Mouse (Mus musculus): ENCODE data around the gene Vav2.

Vav2 gene

DNA sequence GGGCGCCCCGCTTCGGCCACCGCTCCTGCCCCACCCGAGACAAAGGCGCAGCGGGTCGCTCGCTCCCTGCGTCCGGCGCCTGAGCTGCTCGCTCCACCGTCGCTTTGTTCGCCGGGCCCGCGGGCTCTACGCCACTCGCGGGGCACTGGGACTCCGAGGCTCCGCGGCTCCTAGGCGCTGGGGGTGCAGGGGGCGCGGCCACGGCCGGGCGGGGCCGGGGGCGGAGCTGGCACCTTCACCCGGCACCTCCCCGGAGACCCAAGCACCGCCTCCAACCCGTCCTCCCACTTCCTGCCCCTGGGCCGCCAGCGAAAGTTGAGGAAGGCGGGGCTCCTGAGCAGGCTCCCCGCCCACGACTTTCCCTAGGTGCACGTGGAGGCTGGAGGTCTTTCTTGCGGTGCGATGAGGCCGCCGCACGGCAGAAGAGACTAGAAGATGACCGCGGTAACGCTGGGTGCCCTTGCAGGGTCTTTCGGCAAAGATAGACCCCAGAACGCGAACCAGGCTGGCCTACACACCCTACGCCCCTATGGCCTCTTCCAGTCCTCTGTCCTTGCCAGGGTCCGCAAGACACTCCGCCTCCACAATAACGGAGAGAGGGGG, at the start of gene Vav2:
TSS of gene Vav2 (minus strand) at position 179 of the 603 bp plus-strand sequence.
- DNase-seq (ENCODE audit: extremely low spot score, low spot score) = peak; percentile 93

DNA sequence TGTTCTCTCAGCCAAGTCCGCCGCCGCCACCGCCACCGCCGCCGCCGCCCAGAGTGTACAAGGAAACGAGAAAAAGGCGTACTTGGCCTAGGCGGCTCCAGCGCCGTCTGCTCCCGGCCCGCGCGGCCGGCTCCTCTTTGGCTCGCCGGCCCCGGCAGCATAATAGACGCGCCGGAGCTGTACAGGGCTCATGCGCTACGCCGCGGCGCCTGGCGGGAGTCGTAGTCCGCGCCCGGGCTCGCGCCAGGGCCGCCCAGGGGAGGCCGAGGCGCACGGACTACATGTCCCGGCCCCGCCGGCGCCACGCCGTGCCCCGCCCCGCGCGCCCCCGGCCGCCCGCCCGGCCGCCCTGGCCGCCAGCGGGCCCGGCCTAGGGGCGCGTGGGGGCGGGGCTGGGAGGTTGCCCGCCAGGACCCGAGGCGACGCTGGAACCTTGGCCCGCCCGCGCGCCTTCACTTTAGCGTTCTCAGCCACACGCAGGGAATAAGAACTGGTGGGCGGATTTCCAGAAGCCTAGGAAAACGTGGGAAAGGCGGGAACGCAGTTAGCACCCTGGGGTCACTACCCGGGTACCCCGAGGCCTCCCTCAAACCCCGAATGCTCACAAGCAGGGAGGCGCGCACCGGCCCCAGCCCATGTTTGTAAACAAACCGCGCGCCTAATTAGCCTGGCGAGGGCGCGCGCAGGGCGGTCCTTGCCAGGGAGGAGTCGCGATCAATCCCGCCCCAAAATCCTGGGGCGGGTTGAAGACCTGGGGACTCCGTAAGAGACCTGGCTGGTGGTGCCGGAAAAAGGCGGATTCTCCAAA, 48.9 kb upstream of the Vav2 start:
- peak; percentile 87 for DNase-seq (ENCODE audit: extremely low spot score, low spot score)

DNA sequence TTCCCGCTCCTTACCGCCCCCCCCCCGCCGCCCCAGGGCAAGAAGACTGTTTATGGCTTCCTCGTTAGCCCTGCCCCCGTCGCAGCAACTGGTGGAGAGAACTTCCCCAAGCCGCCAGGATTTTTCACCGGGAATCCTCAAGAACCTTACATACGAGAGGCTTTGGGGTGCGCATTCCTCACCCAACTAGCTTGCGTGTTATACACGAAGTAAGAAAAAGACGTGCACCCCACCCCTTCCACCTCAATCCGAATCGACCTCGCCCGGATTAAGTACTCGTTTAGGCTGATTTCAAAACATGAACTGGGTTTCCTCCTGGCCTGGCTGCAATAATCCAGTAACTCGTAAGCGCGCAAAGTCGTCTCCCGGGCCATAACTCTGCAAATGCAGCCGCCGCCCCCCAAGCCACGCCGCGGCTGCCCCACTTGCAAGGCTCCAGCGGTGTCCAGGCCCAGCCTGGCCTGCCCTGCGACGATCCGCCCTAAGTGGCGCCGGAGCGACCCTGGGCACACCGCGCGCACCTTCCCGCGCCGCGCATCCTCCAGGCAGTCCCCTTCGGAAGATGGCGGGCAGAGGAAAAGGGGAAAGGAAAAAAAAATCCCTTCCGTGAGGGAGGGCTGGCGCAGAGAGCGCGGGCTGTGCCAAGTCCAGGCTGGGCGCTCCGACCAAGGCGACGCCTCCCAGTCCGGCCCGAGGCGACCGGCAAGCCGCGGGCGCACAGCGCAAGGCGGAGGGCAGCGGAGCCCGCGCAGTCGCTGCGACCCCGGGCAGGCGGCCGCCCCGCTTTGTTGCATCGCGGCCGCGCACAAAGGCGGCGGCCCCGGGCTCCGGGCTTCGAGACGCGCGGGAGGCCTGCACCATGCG, 48.0 kb upstream of the Vav2 start:
- no peak for DNase-seq (ENCODE audit: extremely low spot score, low spot score)

DNA sequence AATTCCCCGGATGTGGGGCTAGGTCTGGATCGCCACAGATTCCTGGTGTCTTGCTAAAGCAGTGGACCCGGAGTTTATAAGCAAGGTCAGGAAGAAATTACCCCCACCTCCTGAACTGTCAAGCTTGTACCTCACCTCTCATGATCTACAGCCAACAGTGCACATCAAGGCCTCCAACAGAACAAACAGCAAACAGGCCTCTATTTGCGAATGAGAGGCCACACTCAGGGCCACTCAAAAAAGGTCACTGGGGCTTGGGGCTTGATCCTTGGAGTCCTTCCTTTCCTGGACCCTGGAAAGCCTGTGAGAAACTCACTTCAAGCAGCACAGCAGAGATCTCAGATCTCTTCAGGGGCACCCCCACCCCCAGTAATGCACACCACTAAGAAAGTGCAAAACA, 47.1 kb upstream of the Vav2 start:
- no peak for DNase-seq (ENCODE audit: extremely low spot score, low spot score)

DNA sequence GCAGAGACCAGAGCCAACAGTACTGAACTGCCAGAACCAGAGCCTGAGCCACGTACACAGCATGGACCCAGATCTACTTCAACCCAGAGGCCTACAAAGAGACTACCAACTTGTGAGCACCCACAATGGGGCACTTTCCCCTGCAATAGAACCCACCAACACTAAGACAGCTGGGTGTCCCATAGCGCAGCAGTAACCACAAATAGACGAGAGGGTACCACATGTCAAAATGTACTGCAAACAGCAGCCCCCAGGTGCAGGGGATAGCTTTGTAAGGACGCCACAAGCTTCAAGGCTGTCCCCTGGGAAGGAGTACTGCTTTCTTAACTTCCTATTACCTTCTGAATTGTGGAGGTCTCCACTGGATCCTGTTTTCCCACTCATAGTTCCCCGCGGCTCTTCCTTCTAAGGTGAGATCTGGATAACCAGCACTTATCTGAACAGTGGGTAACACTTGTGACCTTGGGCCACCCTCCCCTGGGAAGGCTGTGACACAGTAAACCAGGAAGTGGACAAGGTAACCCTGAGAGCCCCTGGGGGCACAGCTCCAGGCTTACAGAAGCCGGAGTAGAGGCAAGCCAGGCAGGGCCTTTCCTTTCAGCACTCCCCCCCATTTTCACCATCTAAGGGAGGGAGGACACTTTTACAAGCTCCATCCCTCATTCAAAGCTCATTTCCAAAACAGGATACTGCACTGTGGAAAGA, 46.4 kb upstream of the Vav2 start:
- DNase-seq (ENCODE audit: extremely low spot score, low spot score) = no peak

DNA sequence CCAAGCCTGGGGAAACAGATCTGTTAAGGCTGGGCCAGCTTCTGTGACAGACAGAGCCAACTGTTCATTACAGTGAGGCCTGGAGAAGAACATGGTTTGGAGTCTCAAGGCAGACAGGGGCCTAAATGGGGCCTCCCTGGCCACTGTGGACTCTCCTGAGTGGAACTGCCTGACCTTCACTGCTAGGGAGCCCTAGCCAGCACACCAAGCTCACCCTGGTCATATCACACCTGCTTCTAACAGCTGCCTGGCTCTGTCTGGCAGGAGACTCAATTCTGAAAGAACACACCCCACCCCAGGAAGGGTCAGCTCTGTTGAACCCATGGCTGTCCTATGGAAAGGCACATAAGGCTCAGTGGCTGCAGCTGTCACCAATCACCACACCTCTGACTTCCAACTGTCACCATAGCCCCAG, 44.3 kb upstream of the Vav2 start:
- no peak for DNase-seq (ENCODE audit: extremely low spot score, low spot score)

DNA sequence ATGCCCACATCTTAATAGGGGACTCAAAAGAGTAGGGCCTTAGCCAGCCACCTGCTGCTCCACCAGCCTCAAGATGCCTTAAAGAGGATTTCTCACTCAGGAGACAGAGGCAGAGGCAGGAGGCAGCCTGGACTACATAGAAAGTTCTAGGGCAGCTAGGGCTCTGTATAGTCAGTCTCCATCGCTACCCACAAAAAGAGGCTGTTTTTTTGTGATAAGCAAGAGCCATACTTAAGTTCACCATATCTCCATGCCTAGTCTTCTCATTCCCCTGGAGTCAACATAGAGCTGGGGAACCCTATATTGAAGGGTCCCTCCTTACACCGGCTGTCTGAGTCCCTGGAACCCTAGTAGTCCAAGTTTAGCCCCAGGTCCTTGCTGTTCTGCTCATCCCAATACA, 43.7 kb upstream of the Vav2 start:
- no peak for DNase-seq (ENCODE audit: extremely low spot score, low spot score)

DNA sequence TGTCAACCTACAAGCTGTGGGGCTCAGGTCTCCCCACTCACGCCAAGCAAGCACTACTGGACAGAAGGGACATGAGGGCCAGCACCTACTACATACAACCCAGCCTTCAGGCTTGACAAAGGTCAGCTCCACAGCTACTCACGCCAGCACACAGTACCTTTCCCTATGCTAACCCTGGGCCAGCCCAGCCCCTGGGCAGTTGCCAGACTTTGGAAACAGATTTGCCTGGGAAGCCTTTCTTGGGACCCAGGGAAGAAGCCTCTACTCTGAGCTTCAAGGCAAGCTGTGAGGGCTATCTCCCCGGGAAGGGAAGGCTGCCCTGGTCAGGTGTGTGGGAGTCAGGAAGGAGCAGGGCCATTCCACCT, 43.1 kb upstream of the Vav2 start:
- no peak for DNase-seq (ENCODE audit: extremely low spot score, low spot score)

DNA sequence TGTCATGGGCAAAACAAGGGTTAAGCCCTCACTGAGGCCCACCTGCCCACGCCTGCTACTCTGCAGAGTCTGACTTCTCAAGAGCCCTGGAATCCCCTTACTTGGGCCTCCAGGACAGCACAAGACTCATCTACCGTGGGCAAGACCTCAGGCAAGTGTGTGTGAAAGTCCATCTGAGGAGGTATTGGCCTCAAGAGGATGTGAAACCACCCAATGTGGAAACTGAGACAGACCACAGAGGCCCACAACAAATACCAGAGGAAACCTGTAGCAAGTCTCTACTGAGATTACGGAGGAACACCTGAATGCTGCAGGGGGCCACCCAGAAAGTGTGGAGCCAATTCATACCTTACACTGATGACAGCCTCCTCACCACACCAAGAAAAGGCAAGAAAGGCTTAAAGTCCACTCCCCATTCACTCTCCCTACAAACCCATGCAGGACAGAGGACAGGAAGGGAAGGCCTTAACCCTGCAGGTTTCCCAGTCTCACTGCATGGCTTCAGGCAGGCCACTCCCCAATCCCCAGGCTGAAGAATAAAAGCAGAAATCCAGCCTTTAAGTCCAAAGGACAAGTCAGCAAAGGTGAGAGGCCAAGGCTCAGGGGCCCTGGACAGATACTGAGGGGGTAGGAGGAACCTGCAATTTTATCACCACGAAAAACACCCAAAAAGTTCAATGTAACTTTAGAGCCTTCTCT, 42.6 kb upstream of the Vav2 start:
- no peak for DNase-seq (ENCODE audit: extremely low spot score, low spot score)

DNA sequence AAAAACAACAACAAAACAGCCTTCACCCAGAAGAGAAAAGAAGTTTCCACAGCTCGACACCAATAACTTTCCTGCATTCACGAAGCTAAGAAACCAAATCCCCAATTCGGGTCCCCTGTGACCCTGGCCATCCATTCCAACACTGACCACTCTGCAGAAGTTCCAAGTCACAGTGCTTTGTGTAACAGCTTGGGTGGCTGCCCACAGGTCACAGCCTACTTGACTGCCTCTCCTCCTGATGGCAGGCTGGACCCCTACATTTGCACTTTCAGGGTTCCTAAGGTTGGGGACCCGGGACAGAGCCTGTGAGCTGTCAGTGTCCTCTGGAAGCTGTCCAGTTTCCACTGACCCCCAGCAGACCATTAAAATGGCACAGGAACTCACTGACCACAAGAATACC, 36.1 kb upstream of the Vav2 start:
- DNase-seq (ENCODE audit: extremely low spot score, low spot score) = no peak

DNA sequence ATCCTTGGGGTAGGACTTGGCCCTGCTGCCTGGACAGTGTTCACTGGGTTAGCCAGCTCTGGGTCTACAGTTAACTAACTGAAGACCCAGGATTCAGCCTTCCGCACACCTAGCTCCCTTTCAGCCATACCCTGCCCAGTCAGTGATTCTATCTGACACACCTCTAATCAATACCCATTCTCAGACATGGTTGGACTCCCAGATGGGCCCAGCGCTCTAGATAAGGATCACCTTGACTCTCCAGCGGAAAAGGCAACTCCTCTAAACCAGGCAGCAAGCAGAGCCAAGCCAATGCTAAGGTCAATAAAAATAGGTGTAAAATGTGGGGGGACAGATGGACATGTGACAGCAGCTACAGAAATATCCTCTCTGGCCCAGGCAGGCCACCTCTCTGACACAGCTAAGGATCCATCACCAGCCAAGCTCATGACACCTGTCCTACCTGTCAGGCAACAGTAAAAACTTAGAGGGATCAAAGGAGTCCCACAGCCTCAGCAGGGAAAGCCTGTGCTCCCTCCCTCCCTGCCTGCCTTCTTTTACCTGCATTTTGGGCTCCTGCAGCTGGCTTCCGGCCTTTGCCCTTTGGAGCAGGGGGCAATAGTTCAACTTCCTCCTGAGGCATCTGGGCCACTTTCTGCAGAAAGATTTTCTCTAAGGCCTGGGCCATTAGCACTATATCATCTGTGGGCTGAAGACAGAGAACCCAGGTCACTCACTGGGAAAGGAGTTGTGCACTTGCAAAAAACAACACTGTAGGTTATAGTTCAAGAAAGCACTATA, 35.2 kb upstream of the Vav2 start:
- DNase-seq (ENCODE audit: extremely low spot score, low spot score) = no peak

DNA sequence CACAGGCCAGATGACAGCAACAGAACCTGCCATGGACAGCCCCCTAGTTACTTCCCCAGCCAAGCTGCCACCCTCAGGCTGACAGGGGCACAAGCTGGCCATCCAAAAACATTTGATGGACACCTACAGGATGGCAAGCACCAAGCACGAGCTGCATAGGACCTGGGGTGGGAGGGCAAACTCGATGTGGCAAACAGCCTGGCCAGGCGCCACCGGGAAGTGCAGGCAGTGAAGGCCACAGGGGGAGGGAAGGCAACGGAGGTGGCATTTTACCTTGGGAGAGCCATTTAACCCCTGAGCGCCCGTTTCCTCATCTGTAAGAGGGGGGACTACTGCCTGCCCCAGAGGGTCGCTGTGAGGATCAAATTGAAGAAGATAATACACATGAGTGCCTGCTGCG, 33.8 kb upstream of the Vav2 start:
- no peak for DNase-seq (ENCODE audit: extremely low spot score, low spot score)

DNA sequence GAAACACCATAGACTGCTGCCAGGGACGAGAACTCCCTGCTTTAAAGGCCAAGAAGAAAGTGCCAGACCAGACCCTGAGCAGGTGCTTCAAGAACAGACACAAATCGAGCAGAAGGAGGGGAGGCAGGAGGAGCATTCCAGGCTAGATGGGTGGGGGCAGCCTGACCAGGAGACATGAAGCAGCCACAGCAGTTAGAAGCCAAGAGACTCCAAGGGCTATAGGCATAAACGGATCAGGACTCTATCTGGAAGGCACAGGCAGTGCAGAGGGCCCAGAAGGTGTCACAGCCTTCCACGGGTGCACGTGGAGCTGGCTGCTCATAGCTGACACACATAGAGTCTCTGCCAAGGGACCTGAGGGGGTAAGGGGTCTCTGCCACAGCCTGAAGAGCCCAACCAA, 33.3 kb upstream of the Vav2 start:
- no peak for DNase-seq (ENCODE audit: extremely low spot score, low spot score)

DNA sequence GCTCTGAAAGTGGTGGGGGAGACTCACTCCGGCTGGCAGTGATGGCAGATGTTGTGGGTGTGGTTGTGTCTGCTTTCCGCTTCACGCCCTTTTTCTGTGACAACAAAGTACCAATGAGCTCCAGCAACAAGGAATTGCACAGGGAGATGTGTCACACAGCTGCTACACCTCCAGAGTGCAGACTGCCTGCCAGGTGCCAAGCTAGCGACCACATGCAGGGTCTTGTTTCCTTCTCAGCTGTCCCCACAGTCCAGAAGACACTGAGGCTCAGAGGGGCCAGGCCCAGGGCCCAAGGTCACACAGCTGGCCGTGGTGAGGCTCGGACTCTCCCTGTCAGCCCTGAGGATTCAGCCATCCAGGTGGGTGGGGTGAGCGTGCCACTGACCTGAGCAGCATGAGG, 32.9 kb upstream of the Vav2 start:
- no peak for DNase-seq (ENCODE audit: extremely low spot score, low spot score)

DNA sequence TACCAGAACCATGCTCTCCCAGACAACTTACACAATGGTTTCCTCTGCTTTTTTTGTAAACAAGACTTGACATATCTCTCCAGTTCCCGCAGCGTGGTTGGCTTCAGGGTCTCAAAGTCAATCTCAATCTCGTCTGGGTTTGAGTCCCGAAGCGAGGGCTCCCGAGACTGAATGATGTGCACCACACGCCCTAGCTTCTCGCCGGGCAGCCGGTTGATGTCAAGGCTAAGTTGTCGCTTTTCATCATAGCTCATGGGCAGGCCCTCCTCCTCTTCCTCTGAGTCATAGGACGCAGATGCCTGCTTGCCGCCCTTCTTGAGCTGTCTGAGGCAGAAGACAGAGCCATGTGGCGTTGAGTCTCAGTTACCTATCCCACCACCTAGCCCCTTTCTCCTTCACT, 23.4 kb upstream of the Vav2 start:
- no peak for DNase-seq (ENCODE audit: extremely low spot score, low spot score)

DNA sequence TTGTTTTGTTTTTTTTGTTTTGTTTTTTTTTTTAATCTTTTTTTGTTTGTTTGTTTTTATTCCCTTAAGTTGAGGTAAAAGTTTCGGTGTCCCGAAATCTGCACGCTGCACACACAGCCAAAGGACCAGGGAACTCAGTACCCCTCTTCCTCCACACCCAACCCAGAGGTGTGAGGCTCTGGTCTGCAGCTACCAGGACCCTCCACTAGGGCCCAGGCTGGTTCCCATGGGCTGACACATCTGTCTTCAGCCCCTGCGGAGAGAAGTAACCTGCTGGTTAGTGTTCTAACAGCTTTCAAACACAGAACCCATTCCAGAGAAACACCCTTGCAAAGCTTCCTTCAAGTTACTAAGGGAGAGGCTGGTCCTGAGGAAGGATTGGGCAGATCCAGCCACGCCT, 20.9 kb upstream of the Vav2 start:
- DNase-seq (ENCODE audit: extremely low spot score, low spot score) = no peak

DNA sequence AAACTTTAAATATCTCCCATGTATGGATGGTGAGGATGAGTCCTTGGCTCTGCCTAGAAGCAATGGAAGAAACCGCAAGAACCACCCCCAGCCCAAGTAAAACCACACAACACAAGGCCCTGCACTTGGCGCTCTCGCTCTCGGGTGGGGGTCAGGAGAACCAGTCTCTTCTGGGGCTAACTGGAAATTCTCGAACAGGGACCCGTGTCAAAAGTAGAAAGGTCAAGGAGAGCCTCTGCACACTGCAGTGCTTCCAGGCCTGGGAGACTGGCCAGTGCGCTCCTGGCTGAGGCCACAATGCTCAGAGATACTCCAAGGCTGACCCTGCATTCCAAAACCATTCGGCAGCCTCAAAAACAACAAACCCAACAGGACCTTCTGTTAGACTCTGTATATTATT, 20.0 kb upstream of the Vav2 start:
- DNase-seq (ENCODE audit: extremely low spot score, low spot score) = no peak

DNA sequence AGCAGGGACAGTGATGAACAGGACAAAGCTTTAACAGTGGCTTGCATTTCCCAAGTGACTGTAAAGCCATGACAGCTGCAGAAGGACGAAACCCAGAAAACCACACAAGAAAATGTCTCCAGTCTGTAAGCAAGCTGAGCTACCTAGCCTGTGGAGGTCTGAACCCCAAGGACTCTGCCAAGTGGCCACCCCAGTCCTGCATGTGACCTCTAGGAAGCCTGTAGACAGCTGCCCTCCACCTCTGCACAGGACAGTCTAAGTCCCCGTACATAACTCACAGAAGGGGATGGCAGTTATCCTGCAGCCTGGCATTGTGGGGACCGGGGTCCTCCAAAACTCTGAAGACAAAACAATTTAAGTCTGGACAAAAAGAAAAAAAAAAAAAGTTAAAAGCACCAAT, 19.1 kb upstream of the Vav2 start:
- DNase-seq (ENCODE audit: extremely low spot score, low spot score) = no peak

DNA sequence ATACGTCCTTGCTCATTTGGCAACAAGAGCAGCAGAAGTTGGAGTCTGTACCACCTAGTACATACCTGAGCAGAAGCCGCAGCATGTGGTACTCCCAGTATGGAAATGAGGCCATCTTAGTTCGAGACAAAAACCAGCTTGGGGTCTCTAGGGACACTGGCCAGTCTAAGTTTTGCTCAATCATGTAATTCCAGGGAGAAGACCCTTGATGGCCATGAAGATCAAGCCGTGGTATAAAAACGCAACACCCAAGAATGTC, 16.5 kb upstream of the Vav2 start:
- DNase-seq (ENCODE audit: extremely low spot score, low spot score) = no peak

DNA sequence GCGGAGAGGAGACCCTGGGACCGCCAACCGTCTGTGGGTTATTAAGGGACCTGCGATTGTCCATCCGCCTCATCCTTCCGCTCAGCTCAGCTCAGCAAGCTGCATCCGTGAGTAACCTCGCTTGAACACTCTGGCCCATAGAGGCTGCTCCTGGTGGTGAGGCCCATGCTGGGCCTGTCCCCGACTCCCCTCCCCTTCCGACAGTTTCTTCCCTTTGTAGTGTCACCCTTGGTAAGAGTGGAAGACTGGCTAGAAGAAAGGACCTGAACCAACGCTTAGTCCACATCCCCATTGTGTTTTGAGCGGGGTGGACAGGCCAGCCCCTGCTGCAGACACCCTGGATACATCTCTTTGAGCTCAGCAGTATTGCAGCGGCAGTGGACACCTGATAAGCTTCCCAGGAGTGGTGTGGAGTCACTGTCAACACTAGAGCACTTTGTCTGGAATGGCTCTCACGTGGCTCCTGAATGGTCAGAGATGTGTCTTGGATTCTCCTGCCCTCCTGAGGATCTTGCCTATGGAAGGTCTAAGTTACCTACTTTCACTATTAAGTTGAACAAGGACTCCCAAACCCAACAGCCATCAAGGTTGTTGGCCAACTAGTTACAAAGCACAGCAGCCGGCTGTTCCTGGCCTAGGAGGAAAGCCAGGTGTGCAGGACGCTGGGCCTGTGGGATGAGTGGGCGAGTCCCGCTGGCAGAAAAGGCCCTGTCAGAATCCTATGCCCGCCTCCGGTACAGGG, 16.0 kb upstream of the Vav2 start:
- peak; percentile 35 for DNase-seq (ENCODE audit: extremely low spot score, low spot score)

Data from neural tube, embryonic 10.5 days (tissue).